Mouse (Mus musculus) forebrain, embryonic 11.5 days (tissue): ENCODE data around the gene Pole3. TPM values are rescaled to one million over a fixed set of nuclear protein-coding genes. Genes with fewer than 3 reads are reported as not detected.

Experiments used
- ATAC-seq: fragments of 200-750 bp; cut with Nextera tagmentation; replicated peaks from 2 replicates; pipeline ENCODE4 v1.8.0; 2017; ENCODE audit warnings: moderate TSS enrichment; ENCODE audit not compliant: low FRiP score
- DNase-seq: peaks from one replicate; pipeline ENCODE4 v3.0.0-alpha.2; 2017; ENCODE audit warnings: low spot score
- H3K27ac ChIP-seq: fragments of 300-500 bp; sonication (generic); 2 replicates; pipeline ENCODE4 v1.5.1; 2014; ENCODE audit warnings: low read depth, low read length
- H3K27me3 ChIP-seq: fragments of 300-500 bp; sonication (generic); 2 replicates; pipeline ENCODE4 v1.6.1; 2014; ENCODE audit warnings: mild to moderate bottlenecking, low read length, mixed read lengths; ENCODE audit not compliant: control insufficient read depth, insufficient read depth
- H3K36me3 ChIP-seq: fragments of 300-500 bp; sonication (generic); 2 replicates; pipeline ENCODE4 v1.6.1; 2014; ENCODE audit warnings: mild to moderate bottlenecking, low read length, moderate library complexity, mixed read lengths; ENCODE audit not compliant: control insufficient read depth, insufficient read depth
- H3K4me1 ChIP-seq: fragments of 300-500 bp; sonication (generic); replicated peaks from 2 replicates; pipeline ENCODE4 v1.6.1; 2014; ENCODE audit warnings: low read length, mixed read lengths; ENCODE audit not compliant: control insufficient read depth, insufficient read depth
- H3K4me2 ChIP-seq: fragments of 300-500 bp; sonication (generic); 2 replicates; pipeline ENCODE4 v1.6.1; 2014; ENCODE audit warnings: low read depth, mild to moderate bottlenecking, low read length, moderate library complexity, mixed read lengths; ENCODE audit not compliant: severe bottlenecking
- H3K4me3 ChIP-seq: fragments of 300-500 bp; sonication (generic); 2 replicates; pipeline ENCODE4 v1.5.1; 2014; ENCODE audit warnings: low read depth, low read length
- H3K9ac ChIP-seq: fragments of 300-500 bp; sonication (generic); 2 replicates; pipeline ENCODE4 v1.6.1; 2014; ENCODE audit warnings: low read length
- H3K9me3 ChIP-seq: fragments of 300-500 bp; sonication (generic); 2 replicates; pipeline ENCODE4 v1.6.1; 2016; ENCODE audit warnings: low read length, mixed read lengths; ENCODE audit not compliant: control insufficient read depth
- WGBS: fragments of 180-500 bp; shearing (Covaris S2); extraction: QIAGEN DNeasy Blood & Tissue Kit; methylation state at CpG from one replicate; pipeline ENCODE4 v1.1.7; 2014; 5-methylcytosine and 5-hydroxymethylcytosine counted together
- polyA plus RNA-seq: library from polyadenylated mRNA; unstranded; fragments of >200 nt; fragmentation: Nextera tagmentation; extraction: Ambion mirVana; gene quantifications from 2 replicates; pipeline ENCODE4 v1.2.1, GENCODE M21; 2014

Gene Pole3
- polyA plus RNA-seq, 1 experiment from 2014 or later = 132 TPM

DNA sequence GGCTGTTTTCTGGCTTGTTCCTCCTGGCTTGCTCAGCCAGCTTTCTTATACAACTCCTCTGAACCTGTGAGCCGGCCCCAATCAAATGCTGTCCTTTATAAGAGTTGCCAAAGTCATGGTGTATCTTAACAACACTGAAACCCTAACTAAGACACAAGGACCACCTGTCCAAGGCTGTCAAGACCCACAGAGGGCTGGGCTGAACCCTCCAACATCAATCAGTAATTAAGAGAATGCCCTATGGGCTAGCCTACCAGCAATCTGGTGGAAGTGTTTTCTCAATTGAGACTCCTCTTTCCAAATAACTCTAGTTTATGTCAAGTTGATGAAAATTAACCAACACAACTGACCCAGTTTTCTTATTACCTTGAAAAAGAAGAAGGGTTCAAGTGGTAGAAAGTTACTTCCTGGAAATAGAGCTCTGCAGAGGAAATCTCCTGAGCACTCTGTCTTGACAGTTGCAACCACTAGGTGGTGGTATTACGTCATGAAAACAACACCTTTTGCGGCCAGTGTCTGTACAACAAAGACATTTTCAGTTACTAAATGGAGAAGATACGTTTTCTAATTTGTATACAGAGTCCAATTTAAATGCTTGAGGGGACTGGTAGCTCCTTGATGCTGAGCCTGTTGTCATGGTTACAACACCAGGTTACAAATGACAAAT, 36.2 kb upstream of the Pole3 start:
- Histone ChIP-seq H3K4me2 (no peak overlapping the region), H3K9ac (no peak overlapping the region), H3K4me1 (no peaks in the 10 kb centered on the region), H3K27ac (no peak overlapping the region), H3K36me3 (no peaks in the 10 kb centered on the region), H3K4me3 (no peak overlapping the region), H3K27me3 (no peaks in the 10 kb centered on the region), H3K9me3 (no peaks in the 10 kb centered on the region)
- ATAC-seq (peak; percentile 53), DNase-seq (peak; percentile 66)
- 23% methylated on average over 4 of the region's 4 CpGs for WGBS

DNA sequence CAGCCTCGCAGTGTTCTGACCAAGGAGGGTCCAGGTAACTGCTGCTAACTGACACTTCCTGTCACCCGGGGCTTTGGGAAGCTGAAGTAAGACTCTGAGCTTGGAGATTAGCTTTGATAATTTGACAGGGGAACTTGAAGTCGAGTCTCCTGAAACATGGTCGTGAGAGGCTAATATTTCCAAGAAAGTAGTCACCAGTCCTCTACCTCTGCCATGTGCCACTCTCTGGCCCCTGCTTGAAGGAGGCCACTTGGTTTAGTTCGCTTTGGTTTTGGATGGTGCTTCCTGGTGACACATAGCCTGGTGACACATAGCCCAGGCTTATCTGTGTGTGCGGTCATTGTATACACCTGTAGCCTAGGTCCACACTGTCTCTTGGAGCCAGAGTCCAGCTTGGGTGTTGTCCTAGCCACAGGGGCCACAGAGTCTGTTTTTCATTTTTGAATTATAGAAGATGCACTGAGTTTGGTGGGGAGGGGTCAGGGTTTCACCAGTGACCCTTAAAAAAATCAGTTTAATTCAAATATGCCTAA, 35.0 kb upstream of the Pole3 start, which contains the start of gene Rgs3:
TSS of gene Rgs3 (plus strand) at position 51 of the 533 bp plus-strand sequence.
- ATAC-seq = no peak
- DNase-seq = peak; percentile 32
- no peaks in the 10 kb centered on the region for H3K27me3 ChIP-seq
- no peak within 1 kb of the TSS for H3K27ac ChIP-seq
- no peaks in the 10 kb centered on the region for H3K4me1 ChIP-seq
- no peak within 1 kb of the TSS for H3K4me3 ChIP-seq
- H3K36me3 ChIP-seq = no peaks in the 10 kb centered on the region
- 70% methylated on average over 6 of the region's 6 CpGs for WGBS
- no peak within 1 kb of the TSS for H3K9ac ChIP-seq
- no peaks in the 10 kb centered on the region for H3K9me3 ChIP-seq
- no peak within 1 kb of the TSS for H3K4me2 ChIP-seq

DNA sequence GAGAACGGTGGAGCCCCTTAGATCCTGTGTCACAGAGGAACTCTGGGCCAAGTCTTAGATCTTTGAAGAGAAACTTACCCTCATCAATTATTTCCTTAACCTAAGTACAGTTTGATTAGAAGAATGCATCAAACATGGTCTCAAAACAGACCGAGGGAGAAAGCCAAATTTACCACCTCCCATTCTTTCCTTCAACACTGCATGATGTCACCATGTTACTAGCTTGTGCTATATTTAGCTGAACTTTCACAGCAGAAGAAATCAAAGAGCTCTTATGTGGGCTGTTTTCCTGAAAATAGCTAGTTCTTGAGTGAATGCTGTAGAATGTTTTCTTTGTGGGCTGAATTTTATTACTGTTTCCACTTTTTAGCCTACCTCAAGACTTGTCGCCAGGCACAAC, 32.6 kb upstream of the Pole3 start:
- WGBS = 81% methylated on average over 3 of the region's 3 CpGs
- H3K27ac ChIP-seq = no peak overlapping the region
- H3K27me3 ChIP-seq = no peaks in the 10 kb centered on the region
- H3K36me3 ChIP-seq = no peaks in the 10 kb centered on the region
- H3K4me2 ChIP-seq = no peak overlapping the region
- DNase-seq = no peak
- no peak overlapping the region for H3K9ac ChIP-seq
- H3K9me3 ChIP-seq = no peaks in the 10 kb centered on the region
- no peaks in the 10 kb centered on the region for H3K4me1 ChIP-seq
- H3K4me3 ChIP-seq = no peak overlapping the region
- no peak for ATAC-seq

DNA sequence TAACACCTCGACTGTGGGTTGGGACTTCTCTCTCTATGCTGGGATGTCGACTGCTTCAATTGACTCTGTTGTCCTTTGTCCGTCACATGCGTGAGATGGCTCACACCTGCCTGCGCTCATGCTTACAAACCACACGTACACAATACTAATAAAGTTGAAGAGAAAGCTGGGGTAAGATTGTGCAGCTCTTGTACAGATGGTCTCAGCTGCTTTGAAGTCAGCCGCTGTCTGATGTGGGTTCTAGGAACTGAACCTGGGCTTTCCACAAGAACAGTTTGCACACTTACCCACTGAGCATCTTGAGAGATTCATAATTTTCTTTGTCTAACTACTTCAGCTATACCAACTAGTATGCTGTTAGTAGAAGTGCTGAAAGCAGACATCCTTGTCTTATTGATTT, 27.1 kb upstream of the Pole3 start:
- no peak for DNase-seq
- Histone ChIP-seq H3K27ac (no peak overlapping the region), H3K9ac (no peak overlapping the region), H3K36me3 (no peaks in the 10 kb centered on the region), H3K4me1 (no peaks in the 10 kb centered on the region), H3K4me3 (no peak overlapping the region), H3K4me2 (no peak overlapping the region), H3K9me3 (no peaks in the 10 kb centered on the region), H3K27me3 (no peaks in the 10 kb centered on the region)
- WGBS = 92% methylated on average over 7 of the region's 7 CpGs
- ATAC-seq = no peak

DNA sequence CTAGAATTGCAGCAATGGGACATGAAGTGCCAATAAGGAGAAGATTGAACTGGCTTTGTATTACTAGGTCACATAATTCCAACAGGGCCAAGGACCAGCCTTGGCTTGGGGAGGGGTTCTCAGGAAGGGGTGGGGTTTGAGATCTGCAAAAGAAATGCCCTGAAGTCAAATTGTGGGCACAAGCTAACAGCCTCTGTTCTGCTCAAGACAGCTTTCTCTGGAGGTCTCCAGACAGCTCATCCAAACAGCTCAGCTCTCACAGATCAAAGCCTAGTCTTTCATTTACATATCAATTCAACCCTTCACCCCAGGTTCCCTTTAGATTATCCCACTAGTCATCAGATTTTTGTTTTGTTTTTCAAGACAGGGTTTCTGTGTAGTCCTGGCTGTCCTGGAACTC, 19.9 kb upstream of the Pole3 start:
- Histone ChIP-seq H3K4me3 (no peak overlapping the region), H3K27me3 (no peaks in the 10 kb centered on the region), H3K27ac (no peak overlapping the region), H3K36me3 (no peaks in the 10 kb centered on the region), H3K4me2 (no peak overlapping the region), H3K4me1 (no peaks in the 10 kb centered on the region), H3K9ac (no peak overlapping the region), H3K9me3 (no peaks in the 10 kb centered on the region)
- no peak for ATAC-seq
- no peak for DNase-seq

DNA sequence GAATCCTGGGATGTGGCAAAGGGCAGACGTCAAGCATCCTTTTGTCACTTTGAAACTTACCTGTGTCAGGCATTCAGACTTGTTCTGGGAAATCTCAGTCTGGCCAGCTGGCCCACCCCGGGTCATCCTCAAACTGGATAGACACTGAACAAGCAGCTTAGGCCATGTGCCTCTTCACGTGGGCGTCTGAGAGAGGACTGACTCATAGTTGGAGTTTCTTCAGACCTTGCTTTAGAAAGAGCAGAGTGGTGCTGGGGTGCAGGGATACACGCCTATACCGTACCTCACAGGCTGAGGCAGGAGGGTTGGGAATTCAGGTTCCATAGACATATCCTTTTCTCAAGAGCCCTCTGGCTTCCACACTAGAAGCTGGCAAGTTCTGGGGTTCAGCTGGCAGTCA, 18.9 kb upstream of the Pole3 start:
- H3K36me3 ChIP-seq = no peaks in the 10 kb centered on the region
- no peaks in the 10 kb centered on the region for H3K9me3 ChIP-seq
- 93% methylated on average over 6 of the region's 6 CpGs for WGBS
- H3K4me2 ChIP-seq = no peak overlapping the region
- H3K4me1 ChIP-seq = no peaks in the 10 kb centered on the region
- H3K9ac ChIP-seq = no peak overlapping the region
- H3K27me3 ChIP-seq = no peaks in the 10 kb centered on the region
- ATAC-seq = no peak
- DNase-seq = peak; percentile 36
- no peak overlapping the region for H3K27ac ChIP-seq
- H3K4me3 ChIP-seq = no peak overlapping the region

DNA sequence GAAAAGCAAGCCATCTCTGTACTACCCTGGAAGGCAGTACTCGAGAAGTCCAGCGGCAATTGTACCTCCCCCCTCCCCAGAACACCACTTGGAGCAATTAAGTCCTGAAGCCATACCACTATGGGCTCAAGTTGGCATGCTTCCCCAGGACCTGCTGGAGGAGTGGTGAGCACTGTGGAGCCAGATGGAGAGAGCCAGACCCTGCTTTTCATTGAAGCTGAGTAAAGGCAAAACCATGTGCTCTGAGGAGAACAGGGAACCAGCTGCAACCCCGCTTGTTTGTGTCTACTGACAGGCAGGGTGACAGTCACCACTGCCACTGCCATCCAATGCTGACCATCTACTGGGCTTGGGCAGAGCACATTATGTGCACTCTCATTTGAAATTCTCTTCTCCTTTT, 16.9 kb upstream of the Pole3 start:
- H3K27ac ChIP-seq = no peak overlapping the region
- H3K9ac ChIP-seq = no peak overlapping the region
- no peaks in the 10 kb centered on the region for H3K4me1 ChIP-seq
- DNase-seq = peak; percentile 21
- H3K36me3 ChIP-seq = no peaks in the 10 kb centered on the region
- ATAC-seq = no peak
- no peaks in the 10 kb centered on the region for H3K9me3 ChIP-seq
- WGBS = 72% methylated on average over 3 of the region's 3 CpGs
- H3K4me3 ChIP-seq = no peak overlapping the region
- H3K27me3 ChIP-seq = no peaks in the 10 kb centered on the region
- no peak overlapping the region for H3K4me2 ChIP-seq

DNA sequence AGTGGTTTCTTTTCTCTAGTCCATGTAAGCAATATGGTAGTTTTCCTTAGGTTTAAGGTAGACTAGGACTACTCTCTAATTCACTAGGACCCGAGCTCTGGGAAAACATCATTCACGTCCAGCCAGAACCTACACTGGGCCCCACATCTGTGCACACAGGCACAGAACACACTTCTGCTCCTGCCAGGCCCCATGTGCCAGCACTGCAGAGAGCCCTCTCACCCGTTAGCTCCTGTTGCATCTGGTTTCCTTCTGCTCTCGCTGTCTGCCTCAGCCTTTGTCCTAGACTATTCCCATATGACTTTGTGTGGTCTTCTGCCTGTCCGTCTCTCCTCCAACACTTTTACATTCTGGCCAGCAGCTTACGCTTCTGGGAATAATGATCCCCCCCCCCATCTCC, 8.9 kb upstream of the Pole3 start:
- ATAC-seq (no peak), DNase-seq (peak; percentile 47)
- H3K4me1 ChIP-seq = no peaks in the 10 kb centered on the region
- no peaks in the 10 kb centered on the region for H3K9me3 ChIP-seq
- H3K36me3 ChIP-seq = no peaks in the 10 kb centered on the region
- no peaks in the 10 kb centered on the region for H3K27me3 ChIP-seq
- H3K4me3 ChIP-seq = no peak overlapping the region
- no peak overlapping the region for H3K27ac ChIP-seq
- H3K9ac ChIP-seq = no peak overlapping the region
- WGBS = 79% methylated on average over 6 of the region's 6 CpGs
- no peak overlapping the region for H3K4me2 ChIP-seq

DNA sequence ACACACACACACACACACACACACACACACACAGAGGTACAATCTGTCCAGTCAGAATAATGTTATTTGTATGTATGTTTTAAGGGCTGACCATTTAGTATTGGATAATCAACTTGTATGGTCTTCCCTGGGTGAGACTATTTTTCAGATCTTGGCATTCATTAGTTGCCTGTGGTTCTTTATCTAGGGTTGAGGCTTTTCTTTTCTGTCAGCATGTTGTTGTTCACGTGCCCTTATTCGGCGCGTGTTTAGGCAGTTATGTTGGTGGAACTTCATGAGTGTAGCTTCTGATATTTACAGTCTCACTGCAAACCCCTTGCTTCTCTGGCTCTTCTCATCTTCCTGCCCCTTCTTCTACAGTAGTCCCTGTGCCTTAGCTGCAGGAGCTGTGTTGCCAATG, 2.8 kb upstream of the Pole3 start:
- ATAC-seq = no peak
- Histone ChIP-seq H3K4me3 (no peak overlapping the region), H3K9ac (no peak overlapping the region), H3K27me3 (no peaks in the 10 kb centered on the region), H3K36me3 (no peaks in the 10 kb centered on the region), H3K4me2 (no peak overlapping the region), H3K27ac (no peak overlapping the region), H3K9me3 (no peaks in the 10 kb centered on the region), H3K4me1 (peaks cover 5% of the 10 kb centered on the region; the same call in 1 of the 2 replicates)
- WGBS = 81% methylated on average over 4 of the region's 4 CpGs
- no peak for DNase-seq
